Mouse (Mus musculus) gastrocnemius, postnatal 10 days (tissue): ENCODE measurements around the gene Usp35. TPM values are rescaled to one million over a fixed set of nuclear protein-coding genes. Genes with fewer than 3 reads are reported as not detected.

Experiments
- DNase-seq: peaks from one replicate; pipeline ENCODE4 v3.0.0; 2021; ENCODE audit warnings: mixed read lengths
- total RNA-seq, 2 experiments: library from RNA; stranded (reverse); gene quantifications; 2 replicates each; pipeline ENCODE4 v1.2.3; 2021

The Usp35 gene
- total RNA-seq, 2 experiments from 2014 or later: 1.3 to 2.0 TPM

DNA sequence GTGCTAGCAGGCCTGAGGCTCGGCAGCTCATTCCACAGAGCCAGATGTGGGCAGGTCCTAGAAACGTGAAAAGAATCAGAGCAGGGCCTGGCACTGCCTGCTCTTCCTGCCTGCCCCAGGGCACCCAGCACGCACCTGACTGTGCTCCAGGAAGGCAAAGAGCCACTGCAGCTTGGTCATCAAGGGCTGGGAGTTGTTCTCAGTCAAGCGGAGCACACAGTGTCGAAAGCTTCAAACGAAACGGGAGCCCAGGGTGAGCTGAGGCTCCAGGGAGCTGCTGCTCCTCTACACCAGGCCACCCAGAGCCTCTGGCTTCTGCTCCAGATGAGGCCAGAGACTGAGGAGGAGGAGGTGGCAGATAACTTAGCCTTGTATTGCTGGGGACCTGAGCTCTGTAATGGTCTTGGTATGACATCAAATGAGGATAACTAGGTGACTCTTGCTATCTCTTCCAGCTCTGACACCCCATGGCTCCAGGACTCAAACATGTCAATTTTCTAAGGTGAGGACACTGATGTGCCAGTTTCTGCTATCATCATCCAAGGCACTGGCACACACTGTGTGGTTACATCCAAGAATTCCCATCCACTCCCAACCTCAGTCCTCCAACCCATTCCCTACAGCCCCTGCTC, 18.3 kb downstream of the Usp35 start:
- DNase-seq: no peak

DNA sequence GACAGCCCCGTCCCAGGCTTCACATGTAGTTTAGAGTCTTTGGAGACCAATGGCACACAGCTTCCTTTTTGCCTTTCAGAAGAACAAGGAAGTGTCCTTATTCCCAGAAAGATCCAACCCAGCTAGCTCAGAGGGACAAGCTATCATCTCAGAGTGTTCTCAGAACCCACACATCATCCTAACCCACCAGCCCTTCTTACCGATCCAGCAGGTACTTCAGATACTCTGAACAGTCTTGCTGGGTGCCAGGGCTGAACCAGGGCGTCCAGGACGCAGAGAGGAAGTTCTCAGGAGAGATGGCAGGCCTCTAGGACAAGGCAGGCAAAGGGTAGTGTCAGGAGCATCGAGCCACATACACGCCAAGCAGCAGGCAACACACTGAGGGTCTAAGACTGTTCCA, 19.0 kb downstream of the Usp35 start:
- no peak for DNase-seq

DNA sequence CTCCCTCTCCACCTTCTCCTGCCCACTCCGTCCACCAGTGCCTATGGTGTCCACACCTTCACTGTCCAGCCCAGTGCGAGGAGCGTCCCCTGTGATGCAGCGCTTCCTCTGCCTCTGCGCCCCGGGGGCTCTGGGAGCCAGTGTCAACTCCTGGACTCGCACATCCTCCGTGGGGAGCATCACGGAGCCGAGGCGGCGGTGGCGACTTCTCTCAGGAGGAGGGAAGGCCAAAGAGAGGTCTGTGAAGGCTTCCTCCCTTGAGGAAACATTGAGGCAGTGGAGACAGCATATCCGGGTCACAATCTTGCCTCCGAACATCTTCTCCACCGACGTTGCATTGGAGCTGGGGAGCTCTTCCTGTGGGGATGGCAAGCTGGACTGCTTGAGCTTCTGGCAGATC, 19.6 kb downstream of the Usp35 start:
- no peak for DNase-seq

DNA sequence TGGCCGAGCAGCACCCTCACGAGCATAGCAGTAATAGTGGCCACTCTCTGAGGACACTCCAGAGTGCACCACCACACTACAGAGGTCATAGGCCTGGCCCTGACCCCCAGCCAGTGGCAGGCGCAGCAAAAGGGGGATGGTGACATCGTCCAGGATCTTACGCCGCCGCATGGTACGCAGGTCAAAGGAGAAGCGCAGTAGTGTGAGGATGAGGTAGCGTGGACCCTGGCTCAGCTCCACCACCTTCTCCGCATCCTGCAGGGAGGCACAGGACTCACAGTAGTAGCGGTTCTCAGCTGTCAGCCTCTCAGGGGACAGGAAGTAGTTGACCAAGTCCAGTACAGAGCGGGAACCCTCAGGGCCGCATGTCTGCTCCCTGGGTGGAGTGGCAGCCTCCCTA, 20.2 kb downstream of the Usp35 start:
- DNase-seq: no peak

DNA sequence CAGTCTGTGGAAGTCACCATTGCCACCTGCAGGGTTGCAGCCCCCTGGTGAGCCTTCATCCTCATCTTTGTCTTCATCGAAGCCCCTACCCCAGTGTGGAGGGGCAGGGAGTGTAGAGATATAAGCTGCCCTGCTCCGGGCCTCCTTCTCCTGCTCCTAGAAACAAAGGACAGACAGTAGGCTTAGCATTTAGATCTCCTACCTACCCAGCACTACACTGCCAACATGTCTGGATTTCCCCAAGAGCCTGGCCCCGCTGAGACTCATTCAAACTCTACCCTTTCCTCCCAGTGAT, 21.5 kb downstream of the Usp35 start:
- no peak for DNase-seq

DNA sequence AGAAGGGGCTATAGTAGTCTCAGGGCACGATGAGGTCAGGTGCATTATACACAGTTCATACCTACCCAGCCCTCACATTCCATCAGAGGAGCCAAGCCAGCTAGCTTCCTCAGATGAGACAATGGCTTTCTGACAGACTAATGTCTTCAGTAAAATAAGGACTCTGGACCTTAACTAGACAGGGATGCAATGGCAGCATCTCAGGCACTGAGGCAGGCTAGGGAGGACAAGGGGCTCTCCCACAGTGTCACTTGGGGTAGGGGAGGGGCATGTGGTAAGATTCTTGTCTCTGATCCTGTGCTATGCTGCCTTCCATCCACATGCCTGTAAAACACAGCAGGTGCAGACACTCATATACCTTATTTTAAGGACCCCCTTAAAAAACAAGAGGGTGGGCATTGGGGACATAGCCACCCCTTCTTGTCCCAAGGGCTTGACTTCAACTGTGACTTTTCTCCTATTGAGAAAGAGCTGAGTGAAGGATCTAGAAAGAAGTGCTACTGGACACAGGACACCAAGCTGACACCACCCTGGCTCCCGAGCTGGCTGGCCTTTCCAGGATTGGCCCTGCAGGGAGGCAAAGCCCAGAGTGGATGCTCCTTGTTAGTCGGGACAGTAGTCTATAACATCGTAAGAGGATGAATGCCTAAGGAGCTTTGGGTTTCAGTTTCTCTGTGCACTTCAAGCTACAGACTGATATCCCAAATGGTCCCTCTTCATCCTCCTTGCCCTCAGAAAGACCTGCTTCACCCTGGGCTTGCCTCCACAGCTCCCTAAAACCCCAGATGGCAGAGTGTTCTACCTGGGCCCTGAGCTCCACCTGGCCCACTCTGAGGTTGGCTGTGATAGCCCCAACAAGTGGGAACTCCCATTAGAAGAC, 22.1 kb downstream of the Usp35 start:
- DNase-seq: no peak

DNA sequence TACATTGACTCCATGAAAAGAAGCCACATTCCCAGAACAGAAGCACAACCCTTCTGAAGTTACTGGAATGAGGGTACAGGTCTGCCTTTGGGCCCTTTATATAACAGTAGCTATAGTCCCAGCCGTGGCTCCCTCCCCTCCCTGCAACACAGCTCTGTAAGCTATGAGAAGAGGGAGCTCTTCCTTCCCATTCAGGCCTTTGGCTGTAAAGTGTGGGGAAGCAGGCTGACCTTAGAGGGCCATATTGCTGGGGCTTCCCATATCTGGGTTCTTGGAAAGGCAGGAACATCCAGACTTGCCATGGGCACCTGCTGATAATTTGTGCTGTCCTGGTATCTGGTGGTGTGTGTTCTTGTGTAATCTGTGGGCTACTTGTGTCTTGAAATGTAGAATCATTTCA, 24.3 kb downstream of the Usp35 start:
- no peak for DNase-seq

DNA sequence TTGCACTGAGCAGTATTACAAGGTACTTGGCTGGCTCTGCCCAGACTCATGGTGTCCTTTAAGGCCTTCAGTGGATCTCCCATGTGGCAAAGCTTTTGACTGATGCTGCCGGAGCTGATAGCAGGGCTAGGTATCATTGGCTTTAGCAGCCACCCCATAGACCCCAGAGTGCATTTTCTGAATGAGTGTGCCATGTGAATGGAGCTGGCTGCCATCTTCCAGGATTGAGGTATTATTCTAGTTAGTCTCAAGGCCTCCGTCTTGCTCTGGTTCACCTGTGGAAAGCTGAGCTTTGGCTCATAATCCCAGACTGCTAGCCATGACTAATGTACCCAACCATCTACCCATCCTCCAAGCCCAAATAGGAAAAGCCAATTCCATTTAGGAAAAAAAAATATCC, 25.0 kb downstream of the Usp35 start:
- no peak for DNase-seq

DNA sequence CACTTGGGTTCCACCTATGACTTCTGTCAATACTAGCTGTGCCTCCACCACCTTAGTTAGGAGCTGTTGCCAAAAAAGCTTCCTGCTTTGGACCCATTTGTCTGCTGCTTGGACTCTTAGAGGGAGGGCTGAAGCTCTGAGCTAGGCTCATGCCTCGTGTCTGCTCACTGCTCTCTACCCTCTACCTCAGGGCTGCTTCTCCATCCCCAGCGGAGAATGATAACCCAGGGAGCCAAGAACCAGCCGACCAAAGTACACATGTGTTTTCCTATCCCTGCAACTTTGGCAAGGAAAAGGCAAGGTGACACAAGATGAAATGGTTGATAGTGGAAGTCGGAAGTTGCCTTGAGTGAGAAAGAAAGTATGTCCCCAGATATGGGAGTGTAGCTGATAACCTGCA, 26.6 kb downstream of the Usp35 start:
- DNase-seq: no peak

DNA sequence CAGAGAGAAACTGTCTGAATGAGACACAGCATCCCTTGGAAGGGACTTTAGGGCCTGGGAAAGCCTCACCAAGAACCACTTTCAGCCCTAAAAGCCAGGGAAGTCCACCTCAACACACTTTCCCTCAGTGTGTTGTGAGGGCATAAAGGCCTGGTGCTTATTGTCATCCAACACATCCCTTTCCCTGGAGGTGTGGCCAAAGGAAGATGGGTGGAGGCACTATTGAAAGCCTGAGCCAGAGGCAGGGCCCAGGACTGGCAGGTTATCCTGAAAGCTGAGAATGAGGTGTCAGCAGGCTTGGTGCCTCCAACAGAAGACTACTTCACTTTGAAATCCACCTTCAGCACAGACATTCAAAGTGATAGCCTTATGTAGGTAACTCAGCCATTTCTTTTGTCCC, 27.3 kb downstream of the Usp35 start:
- no peak for DNase-seq

DNA sequence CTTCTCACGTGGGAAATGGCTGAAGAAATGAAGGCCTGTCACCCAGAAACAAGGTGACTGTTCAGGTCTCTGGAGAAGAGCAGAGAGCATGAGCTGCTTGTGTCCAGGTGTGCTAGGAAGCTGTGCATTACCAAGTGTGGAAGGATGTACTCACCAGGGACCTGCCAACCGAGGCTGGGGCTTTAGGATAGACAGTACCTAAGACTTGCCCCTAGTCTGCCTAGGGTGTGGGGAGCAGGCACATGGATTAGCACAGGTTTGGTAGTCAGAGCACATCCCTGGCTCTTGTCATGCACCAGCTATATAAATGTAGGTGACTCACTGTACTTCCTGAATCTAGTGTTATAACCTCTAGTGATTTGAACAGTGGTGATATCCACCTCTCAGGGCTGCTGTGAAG, 28.2 kb downstream of the Usp35 start:
- no peak for DNase-seq

DNA sequence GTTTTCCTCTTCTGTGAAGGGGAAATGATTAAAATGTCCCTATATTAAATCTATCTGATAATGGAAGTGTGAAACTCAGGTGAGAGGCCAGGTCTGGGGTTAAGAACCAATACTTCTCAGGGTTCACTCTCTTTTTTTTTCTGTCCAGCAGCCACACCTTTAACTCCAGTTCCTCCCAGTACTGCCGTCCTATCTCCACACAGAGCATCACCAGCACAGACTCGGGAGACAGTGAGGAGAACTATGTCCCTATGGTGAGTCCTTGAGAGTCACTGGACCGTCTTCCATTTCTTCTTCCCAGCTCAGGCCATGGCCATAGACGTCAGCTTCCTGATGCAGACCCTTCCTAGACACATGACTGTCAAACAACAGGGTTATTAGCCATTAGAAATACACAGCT, 28.9 kb downstream of the Usp35 start:
- no peak for DNase-seq

DNA sequence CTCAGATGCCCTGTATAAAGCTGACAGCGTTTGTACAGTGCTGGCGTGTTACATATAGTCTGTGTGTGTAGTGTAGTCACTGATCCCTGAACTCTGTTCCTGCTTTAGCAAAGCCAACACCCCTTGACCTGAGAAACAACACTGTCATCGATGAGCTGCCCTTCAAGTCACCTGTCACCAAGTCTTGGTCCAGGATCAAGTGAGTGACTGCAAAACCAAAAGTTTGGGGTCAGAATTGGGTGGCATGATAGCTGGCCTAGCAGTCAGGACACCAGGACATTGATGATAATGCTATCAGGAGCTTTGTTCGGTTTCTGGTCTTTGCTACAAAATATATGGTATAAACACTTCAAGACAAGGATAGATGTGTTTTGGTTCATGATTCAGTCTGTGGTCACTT, 29.6 kb downstream of the Usp35 start:
- DNase-seq: no peak

DNA sequence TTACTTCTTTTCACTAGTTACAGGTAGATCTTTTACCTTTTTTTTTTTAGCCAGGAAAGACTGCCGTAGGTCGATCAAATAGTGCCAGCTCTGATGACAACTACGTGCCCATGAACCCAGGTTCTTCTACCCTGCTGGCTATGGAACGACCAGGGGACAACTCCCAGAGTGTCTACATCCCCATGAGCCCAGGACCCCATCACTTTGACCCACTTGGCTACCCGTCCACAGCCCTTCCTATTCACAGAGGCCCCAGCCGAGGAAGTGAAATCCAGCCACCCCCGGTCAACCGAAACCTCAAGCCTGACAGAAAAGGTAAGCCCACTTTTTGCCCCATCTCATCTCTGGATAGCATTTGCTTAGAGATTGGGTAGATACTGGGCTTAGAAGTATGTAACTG, 30.5 kb downstream of the Usp35 start:
- DNase-seq: no peak

DNA sequence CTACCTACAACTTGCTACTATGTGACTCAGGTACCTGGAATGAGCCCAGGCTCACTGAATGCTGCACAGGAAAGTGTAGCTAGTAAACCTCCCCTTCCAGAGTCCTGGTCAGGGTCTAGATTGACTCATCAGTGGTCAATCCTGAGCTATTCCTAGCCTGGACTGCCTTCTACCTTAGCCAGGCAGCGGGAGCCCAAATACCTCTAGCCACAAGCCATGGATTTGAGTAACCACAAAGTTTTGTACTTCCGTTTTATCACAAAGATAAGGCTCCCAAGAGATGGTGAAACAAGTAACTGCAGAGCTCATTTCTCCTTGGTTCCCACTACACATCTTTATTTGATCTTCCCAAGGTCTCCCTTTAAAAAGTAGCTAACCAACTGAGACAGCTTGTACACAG, 30.9 kb downstream of the Usp35 start:
- no peak for DNase-seq

DNA sequence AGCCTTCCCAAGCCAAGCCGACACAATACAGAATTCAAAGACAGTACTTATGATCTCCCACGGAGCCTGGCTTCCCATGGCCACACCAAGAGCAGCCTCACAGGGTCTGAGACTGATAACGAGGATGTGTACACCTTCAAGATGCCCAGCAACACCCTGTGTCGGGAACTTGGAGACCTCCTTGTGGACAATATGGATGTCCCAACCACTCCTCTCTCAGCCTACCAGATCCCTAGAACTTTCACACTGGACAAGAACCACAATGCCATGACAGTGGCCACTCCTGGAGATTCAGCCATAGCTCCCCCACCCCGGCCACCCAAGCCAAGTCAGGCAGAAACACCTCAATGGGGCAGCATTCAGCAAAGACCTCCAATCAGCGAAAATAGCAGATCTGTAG, 32.9 kb downstream of the Usp35 start:
- no peak for DNase-seq

DNA sequence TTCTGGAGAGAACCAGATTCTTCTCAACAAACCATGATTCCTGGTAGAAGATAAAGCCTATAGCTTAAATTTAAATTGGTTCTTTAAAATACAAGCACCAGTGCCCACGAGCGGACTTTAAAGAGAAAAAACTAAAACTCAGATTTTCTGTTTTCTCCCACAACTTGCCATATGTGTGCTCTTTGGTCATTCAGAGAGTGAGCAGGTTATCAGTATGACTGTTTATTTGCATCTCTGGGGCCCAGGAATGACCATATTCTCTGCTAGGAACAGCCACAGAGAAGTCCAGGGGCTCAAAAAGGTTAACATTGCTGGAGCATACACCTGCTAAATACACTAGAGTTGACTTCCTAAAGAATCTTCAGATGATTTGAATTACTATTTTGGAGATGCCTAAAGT, 33.5 kb downstream of the Usp35 start:
- DNase-seq: no peak

DNA sequence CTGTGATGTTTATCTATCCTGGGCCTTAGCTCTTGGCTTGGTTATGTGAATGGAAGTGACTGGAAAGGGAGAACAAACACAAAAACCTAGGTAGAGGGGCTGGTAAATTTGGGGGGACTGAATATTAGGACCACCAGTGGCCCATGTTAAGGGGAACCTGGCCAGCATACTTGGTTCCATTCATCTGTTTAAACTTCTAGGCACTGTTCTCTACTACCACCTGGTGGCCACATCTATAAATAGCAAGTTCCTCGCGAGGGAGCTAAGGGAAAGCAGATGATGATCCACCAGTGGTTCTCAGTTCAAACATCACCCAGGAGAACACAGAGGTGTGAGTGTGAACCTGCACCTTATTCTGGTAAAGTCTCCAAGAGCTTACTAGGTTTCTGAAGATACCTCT, 34.4 kb downstream of the Usp35 start:
- DNase-seq: peak; percentile 55

DNA sequence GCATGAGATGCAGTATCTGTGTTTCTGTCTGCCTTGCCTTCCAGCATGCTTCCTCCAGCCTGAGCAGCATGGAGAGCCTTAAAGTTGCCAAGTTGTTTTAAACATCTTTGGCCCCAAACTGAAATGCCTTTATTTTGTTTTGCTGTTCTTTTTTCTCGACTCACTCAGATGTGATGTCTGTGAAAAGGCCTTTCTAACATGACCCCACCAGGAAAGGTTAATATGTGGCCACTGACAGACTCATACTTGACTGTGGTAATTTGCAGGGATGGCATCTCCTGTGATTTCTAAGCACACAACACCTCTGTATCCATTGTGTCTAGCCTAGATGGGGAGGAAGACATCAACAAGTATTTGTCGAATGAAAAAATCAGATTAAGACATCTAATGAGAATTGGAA, 34.8 kb downstream of the Usp35 start:
- no peak for DNase-seq

DNA sequence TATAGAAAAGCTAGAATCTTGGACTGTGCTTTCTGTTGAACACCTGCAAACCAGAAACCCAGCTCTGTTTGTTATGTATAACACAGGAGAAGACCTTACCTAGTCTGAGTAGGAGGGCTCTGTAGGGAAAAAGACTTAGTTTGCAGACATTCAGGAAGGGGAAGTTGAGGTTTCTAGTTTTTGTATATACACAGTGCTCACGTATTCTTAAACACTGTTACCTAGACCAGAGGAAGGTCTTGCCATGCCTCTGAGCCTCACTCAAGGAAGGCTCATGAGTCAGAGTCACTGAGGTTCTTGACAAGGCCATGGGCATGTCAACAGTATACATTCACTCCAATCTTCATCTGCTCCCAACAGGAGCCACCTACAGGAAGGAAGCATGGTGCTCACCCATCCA, 60.8 kb downstream of the Usp35 start:
- no peak for DNase-seq

DNA sequence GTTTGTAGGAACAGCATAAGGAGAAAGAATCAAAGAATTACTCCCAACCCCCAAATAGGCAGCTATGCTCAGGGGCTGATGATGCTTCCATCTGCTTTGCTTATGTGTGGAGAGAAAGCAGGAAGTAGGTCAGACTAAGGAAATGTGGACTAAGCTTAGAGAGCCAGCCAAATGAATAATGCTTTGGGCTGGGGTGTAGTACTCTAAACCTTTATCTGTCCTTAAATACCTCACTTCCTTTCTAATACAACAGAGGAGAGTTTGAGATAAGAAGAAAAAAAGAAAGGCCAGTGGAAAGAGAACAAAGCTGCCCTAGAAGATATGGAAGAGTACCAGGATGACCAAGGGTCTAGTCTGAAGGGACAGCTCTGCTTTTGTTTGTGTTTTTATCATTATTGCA, 61.5 kb downstream of the Usp35 start:
- no peak for DNase-seq

DNA sequence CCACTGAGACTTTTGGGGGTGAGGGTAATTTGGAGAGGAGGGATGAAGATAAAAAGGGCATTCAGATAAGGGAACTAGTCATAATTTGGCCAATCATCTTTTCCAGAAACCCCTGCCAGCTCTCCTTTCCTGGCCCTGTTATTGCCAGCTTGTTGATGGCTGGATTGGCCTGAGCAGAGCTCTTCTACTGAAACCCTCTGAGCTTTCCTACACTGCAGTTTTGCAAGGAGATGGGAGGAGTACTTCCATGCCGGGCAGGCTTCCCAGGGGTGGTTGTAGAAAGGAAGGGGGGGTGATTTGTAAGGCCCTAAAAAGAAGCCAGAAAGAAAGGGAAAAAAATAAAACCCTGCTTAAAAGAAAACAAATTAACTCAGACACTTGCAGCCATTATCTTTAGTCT, 69.3 kb downstream of the Usp35 start:
- DNase-seq: peak; percentile 53
